Mouse (Mus musculus) cerebellum, adult 2 months (tissue): ENCODE measurements around the gene Lrp1. TPM values are rescaled to one million over a fixed set of nuclear protein-coding genes. Genes with fewer than 3 reads are reported as not detected.

ENCODE experiments used
- DNase-seq, 2 experiments: peaks; one replicate each; pipeline ENCODE4 v3.0.0; 2021
- H3K27ac ChIP-seq: fragments of 200-500 bp; 2 replicates; pipeline ENCODE4 v1.5.1; 2012; ENCODE audit warnings: low read length, control low read depth, inconsistent platforms; ENCODE audit not compliant: insufficient read depth
- H3K27me3 ChIP-seq: fragments of 200-500 bp; 2 replicates; pipeline ENCODE4 v1.6.1; 2012; ENCODE audit warnings: inconsistent platforms, mild to moderate bottlenecking, low read length, moderate library complexity; ENCODE audit not compliant: control insufficient read depth, insufficient read depth
- H3K4me1 ChIP-seq: fragments of 200-500 bp; 2 replicates; pipeline ENCODE4 v1.6.1; 2011; ENCODE audit warnings: low read length; ENCODE audit not compliant: control insufficient read depth, insufficient read depth
- H3K4me3 ChIP-seq: fragments of 200-500 bp; replicated peaks from 2 replicates; pipeline ENCODE3; 2011; ENCODE audit warnings: mild to moderate bottlenecking, low read depth, low read length, control low read depth; ENCODE audit not compliant: insufficient read depth
- CTCF ChIP-seq: fragments of 200-500 bp; IDR thresholded peaks from 2 replicates; pipeline ENCODE4 v1.5.1; 2011; ENCODE audit warnings: low read depth, mild to moderate bottlenecking, control low read depth, low read length, moderate library complexity, borderline replicate concordance; ENCODE audit not compliant: insufficient read depth
- POLR2A ChIP-seq: fragments of 200-500 bp; IDR thresholded peaks from 2 replicates; pipeline ENCODE4 v1.6.1; 2011; ENCODE audit warnings: low read length, control low read depth, borderline replicate concordance; ENCODE audit not compliant: insufficient read depth
- WGBS: fragments of 180-500 bp; shearing (Covaris S2); methylation state at CpG from one replicate; pipeline ENCODE4 v1.1.7; 2018; 5-methylcytosine and 5-hydroxymethylcytosine counted together
- polyA plus RNA-seq: library from polyadenylated mRNA; depleted of rRNA; stranded (reverse); fragments of >200 nt; gene quantifications from 2 replicates; pipeline ENCODE4 v1.2.3, GENCODE M21; 2012

The Lrp1 gene
- polyA plus RNA-seq, 1 experiment: 366 TPM

GRCm38 (mm10) chr10:127616261-127616679 lies 4.7 kb downstream of the Lrp1 start:
- peak overlapping the region; percentile 83 for H3K27ac ChIP-seq
- peaks cover 56% of the 10 kb centered on the region for H3K4me1 ChIP-seq
- DNase-seq: peak in 1 of 2 experiments; percentile 37
- 28% methylated on average over 7 of the region's 7 CpGs for WGBS
- peak overlapping the region; percentile 22 for H3K4me3 ChIP-seq
- TF ChIP-seq POLR2A (no peak), CTCF (no peak)
- H3K27me3 ChIP-seq: no peaks in the 10 kb centered on the region

GRCm38 (mm10) chr10:127615591-127615990 lies 5.4 kb downstream of the Lrp1 start:
- no peaks in the 10 kb centered on the region for H3K27me3 ChIP-seq
- H3K4me3 ChIP-seq: no peak overlapping the region
- WGBS: 35% methylated on average over 3 of the region's 3 CpGs
- peak overlapping the region; percentile 83 for H3K27ac ChIP-seq
- DNase-seq: peak; percentile 48 to 61
- TF ChIP-seq CTCF (no peak), POLR2A (no peak)
- peaks cover 56% of the 10 kb centered on the region for H3K4me1 ChIP-seq

DNA sequence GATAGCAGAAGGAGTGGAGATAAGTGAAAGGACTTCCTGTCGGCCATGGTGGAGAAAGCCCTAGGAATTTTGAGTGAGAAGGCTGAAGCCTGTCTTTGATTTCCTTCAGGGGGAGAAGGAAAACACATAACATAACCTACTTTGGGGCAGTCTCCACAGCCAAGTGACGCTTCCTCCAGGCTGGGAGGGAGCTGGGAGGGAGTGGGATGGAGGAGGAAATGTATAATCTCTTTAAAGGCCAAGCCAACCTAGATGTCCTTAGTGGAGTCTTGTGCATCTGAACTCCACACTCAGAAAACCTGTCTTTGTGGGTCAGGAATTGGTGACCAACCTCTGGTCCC lies 5.9 kb downstream of the Lrp1 start:
- Histone ChIP-seq H3K27me3 (no peaks in the 10 kb centered on the region), H3K4me1 (peaks cover 56% of the 10 kb centered on the region), H3K27ac (peak overlapping the region; percentile 83), H3K4me3 (no peak overlapping the region)
- TF ChIP-seq CTCF (no peak), POLR2A (no peak)
- WGBS: 24% methylated on average over 2 of the region's 2 CpGs
- peak in 1 of 2 experiments; percentile 19 for DNase-seq

DNA sequence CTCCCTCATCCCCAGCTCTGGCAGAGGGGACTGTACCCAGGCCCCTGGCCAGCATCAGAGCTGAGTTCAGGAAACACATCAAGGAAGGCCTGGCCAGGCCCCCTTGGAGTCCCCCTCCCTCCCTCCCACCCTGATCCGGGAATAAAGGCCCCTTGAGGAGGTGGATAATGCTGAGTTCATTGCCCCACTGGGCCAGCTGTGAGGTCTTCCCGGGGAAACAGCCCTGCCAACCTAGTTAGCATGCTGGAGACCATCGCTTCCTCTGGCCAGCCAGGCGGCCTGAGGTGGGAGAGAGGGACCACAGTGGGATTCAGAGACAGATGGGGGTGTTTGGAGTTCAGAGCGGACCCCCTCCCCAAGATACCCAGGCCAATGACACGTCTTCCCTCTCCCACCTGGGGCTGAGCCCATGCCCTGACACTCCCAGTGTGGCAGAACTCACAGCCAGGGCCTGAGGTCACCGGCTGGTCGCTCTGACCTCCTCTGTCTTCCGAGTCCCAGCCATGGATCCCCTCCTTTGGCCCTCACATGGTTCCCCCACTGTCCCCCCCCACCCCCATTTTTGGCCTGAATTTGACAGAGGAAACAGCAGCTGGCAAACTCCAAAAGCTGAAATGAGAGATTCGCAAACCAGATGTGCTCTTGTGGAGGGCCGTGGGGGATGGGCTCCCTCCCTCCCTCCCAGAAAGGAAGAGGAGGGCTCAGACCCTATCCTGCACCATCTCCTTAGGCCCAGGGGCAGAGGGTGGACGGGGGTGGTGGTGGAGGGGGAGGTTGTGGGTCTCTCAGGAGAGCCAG lies 6.5 kb downstream of the Lrp1 start:
- 27% methylated on average over 12 of the region's 12 CpGs for WGBS
- H3K27ac ChIP-seq: peak overlapping the region; percentile 78
- TF ChIP-seq POLR2A (no peak), CTCF (no peak)
- no peaks in the 10 kb centered on the region for H3K27me3 ChIP-seq
- DNase-seq: peak; percentile 41 to 58
- peaks cover 56% of the 10 kb centered on the region for H3K4me1 ChIP-seq
- H3K4me3 ChIP-seq: no peak overlapping the region

GRCm38 (mm10) chr10:127612079-127612775 lies 8.7 kb downstream of the Lrp1 start:
- no peak for TF ChIP-seq CTCF
- no peak for TF ChIP-seq POLR2A
- DNase-seq: peak in 1 of 2 experiments; percentile 18
- Histone ChIP-seq H3K27ac (0 out of 2 replicates have a peak overlapping the region, but pooled peaks have one; percentile 23), H3K27me3 (no peaks in the 10 kb centered on the region), H3K4me3 (no peak overlapping the region), H3K4me1 (peaks cover 53% of the 10 kb centered on the region)
- whole genome bisulfite sequencing: 59% methylated on average over 14 of the region's 14 CpGs

GRCm38 (mm10) chr10:127610066-127610415 lies 10.9 kb downstream of the Lrp1 start:
- no peak for DNase-seq
- no peak for TF ChIP-seq POLR2A
- Histone ChIP-seq H3K27ac (no peak overlapping the region), H3K4me1 (peaks cover 40% of the 10 kb centered on the region), H3K4me3 (no peak overlapping the region), H3K27me3 (no peaks in the 10 kb centered on the region)
- WGBS: 69% methylated on average over 9 of the region's 9 CpGs

DNA sequence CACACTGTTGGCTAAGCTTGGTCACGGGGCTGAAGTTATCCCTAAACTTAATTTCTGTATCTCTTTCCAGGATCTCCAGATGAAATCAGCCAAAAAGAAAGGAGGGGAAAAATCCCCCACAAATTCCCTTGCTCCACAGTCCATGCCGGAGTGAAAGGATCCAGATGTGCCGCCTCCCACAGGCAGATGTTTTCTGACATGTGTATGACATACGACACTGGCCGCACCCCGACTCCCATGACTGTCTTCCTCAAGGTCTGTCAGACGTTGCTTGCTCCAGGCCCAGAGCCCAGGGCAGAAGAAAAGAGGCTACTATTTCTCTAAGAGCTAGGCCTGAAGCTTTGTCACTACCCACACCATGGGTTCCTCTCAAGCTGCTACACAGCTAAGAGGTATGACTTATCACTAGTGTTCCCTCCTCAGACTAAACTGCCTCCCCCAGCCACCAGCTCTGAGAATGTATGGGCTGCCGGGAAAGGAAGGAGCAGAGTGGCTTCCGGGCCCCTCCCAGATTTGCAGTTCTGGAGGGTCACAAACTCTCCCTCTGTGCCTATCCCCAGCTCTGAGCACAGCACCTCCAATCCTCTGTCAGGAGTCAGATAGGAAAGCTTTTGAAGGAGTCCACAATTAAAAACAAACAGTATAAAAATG lies 11.4 kb downstream of the Lrp1 start:
- peaks cover 40% of the 10 kb centered on the region for H3K4me1 ChIP-seq
- DNase-seq: no peak
- H3K4me3 ChIP-seq: no peak overlapping the region
- H3K27ac ChIP-seq: no peak overlapping the region
- no peaks in the 10 kb centered on the region for H3K27me3 ChIP-seq
- TF ChIP-seq POLR2A: no peak
- TF ChIP-seq CTCF: no peak
- WGBS: 80% methylated on average over 9 of the region's 9 CpGs

DNA sequence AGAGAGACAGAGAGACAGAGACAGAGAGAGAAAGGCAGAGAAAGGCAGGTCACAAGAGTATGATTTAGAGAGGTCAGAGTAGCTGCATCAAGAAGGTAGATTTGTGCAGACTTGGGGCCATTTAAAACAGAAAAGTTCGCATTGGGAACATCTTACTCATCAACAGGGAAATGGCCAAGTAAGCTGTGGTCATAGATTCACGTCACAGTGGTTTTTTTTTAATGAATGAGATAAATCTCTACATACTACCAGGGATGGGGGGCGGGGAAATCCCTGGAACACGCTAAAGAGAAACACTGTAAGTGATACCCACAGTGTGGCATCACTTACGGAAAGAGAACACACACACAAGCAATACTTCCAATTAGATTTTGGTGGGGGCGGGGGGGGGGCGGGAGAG lies 13.9 kb downstream of the Lrp1 start:
- Histone ChIP-seq H3K4me1 (peaks cover 24% of the 10 kb centered on the region), H3K27ac (no peak overlapping the region), H3K27me3 (no peaks in the 10 kb centered on the region), H3K4me3 (no peak overlapping the region)
- 89% methylated on average over 7 of the region's 7 CpGs for WGBS
- no peak for DNase-seq
- TF ChIP-seq POLR2A: no peak
- no peak for TF ChIP-seq CTCF
